Mouse (Mus musculus) spleen, adult 2 months (tissue): Measurements from ENCODE around the gene Zfp37. TPM values are rescaled to one million over a fixed set of nuclear protein-coding genes. Genes with fewer than 3 reads are reported as not detected.
A peak's percentile ranks its signal among the peaks of the same experiment; 100 is the strongest.

Experiments
- DNase-seq, 2 experiments: peaks; one replicate each; pipeline versions ENCODE4 v3.0.0 to v3.0.0-alpha.2; 2012 to 2021; ENCODE audit warnings: low spot score in 2 of 2, low read depth in 1 of 2
- H3K27ac ChIP-seq: fragments of 200-500 bp; 2 replicates; pipeline ENCODE4 v1.5.1; 2012; ENCODE audit warnings: low read length, inconsistent platforms; ENCODE audit not compliant: insufficient read depth
- H3K27me3 ChIP-seq: fragments of 200-500 bp; 2 replicates; pipeline ENCODE4 v1.6.1; 2012; ENCODE audit warnings: mild to moderate bottlenecking, moderate library complexity, low read length, inconsistent platforms; ENCODE audit not compliant: control insufficient read depth, insufficient read depth
- H3K36me3 ChIP-seq: fragments of 200-500 bp; 2 replicates; pipeline ENCODE4 v1.6.1; 2012; ENCODE audit warnings: mild to moderate bottlenecking, low read length, inconsistent platforms; ENCODE audit not compliant: control insufficient read depth, insufficient read depth
- H3K4me1 ChIP-seq: fragments of 200-500 bp; 2 replicates; pipeline ENCODE4 v1.6.1; 2011; ENCODE audit warnings: inconsistent platforms; ENCODE audit not compliant: control insufficient read depth, insufficient read depth, insufficient read length
- H3K4me3 ChIP-seq: fragments of 200-500 bp; 2 replicates; pipeline ENCODE4 v1.5.1; 2011; ENCODE audit warnings: mild to moderate bottlenecking, inconsistent platforms; ENCODE audit not compliant: insufficient read depth, insufficient read length; ENCODE audit errors: extremely low read depth
- CTCF ChIP-seq: fragments of 200-500 bp; IDR thresholded peaks from 2 replicates; pipeline ENCODE4 v1.5.1; 2011; ENCODE audit warnings: mild to moderate bottlenecking, inconsistent platforms; ENCODE audit not compliant: insufficient read depth, insufficient read length, insufficient replicate concordance; ENCODE audit errors: extremely low read depth
- POLR2A ChIP-seq: fragments of 200-500 bp; IDR thresholded peaks from 2 replicates; pipeline ENCODE4 v1.6.1; 2011; ENCODE audit warnings: low read depth, low read length, inconsistent platforms
- WGBS: fragments of 180-500 bp; shearing (Covaris S2); methylation state at CpG from one replicate; pipeline ENCODE4 v1.1.7; 2018; 5-methylcytosine and 5-hydroxymethylcytosine counted together
- polyA plus RNA-seq: library from polyadenylated mRNA; depleted of rRNA; stranded (reverse); fragments of >200 nt; gene quantifications from 2 replicates; pipeline ENCODE4 v1.2.3, GENCODE M21; 2012

Zfp37 gene
- polyA plus RNA-seq, 1 experiment = 0.11 TPM

DNA sequence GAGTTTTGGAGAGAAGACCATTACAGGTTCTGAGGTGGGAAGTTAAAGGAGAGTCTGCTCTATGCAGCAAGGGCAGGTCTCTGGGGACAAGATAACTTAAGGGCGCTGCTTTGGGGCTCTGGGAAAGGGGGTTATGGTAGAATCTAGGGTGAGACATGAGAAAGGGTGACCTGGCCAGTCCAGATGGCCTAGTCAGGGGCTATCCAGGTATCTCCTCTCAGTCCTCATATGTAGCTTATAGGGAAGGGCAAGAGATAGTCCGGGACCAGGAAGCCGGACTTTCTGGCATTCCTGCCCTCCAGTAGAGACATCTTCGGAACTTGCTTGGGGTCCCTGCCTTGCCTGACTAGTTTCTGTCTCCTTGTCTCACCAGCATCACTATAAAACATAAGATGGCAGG is 20.9 kb upstream of the Zfp37 start:
- Histone ChIP-seq H3K36me3 (no peaks in the 10 kb centered on the region), H3K27me3 (no peaks in the 10 kb centered on the region), H3K4me3 (no peak overlapping the region), H3K27ac (no peak overlapping the region), H3K4me1 (no peaks in the 10 kb centered on the region; the same call in 1 of the 2 replicates)
- 79% methylated on average over 4 of the region's 4 CpGs for WGBS
- no peak for DNase-seq
- TF ChIP-seq CTCF (no peak), POLR2A (no peak)

DNA sequence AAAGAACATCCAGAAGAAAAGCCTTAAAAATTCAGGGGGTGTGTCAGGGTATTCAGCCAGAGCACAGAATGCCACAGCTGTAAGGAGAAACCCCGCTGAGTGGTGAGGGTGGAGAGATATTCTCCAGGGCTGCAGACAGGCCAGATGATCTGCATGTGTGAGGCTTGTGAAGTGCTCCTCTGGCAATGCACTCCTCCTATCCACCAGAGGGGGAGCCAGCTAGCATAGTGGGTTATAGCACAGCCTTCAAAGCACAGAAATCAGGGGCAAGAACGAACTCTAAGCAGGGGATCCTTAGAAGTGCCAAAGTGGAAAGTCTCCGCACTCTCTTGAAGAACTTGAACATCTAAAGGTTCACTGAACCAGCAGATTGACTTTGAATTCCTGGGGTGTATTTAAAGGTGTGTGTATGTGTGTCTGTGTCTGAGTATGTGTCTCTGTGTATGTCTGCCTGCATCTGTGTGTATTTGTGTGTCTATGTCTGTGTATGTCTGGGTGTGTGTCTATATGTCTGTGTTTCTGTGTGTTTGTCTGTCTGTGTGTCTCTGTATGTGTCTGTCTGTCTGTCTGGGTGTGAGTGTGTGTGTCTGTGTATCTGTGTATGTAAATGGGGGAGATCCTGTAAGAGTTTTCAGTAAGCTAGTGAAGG is 20.2 kb upstream of the Zfp37 start:
- 68% methylated on average over 3 of the region's 3 CpGs for WGBS
- no peaks in the 10 kb centered on the region for H3K27me3 ChIP-seq
- no peaks in the 10 kb centered on the region; the same call in 1 of the 2 replicates for H3K4me1 ChIP-seq
- DNase-seq = no peak
- TF ChIP-seq CTCF = no peak
- no peak for TF ChIP-seq POLR2A
- no peak overlapping the region for H3K4me3 ChIP-seq
- no peaks in the 10 kb centered on the region for H3K36me3 ChIP-seq
- no peak overlapping the region for H3K27ac ChIP-seq

DNA sequence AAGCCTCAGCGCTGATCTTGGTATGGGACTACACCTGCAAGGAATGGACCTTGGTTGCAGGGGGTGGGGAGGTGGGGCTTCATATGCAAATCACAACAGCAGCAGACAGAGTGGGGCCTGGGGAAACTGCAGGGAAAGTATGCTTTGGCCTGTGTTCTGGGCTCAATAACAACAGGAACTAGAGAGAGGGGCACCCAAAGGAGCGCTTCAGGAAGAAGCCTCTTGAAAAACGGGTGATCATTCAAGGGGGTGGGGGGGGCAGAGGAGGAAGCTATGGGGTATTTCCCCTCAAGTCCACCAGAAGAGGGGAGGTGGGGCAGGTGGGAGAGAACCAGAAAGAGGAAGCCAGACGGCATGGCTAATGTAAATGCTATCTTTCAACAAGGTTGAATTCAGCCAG is 17.5 kb upstream of the Zfp37 start:
- H3K27me3 ChIP-seq = no peaks in the 10 kb centered on the region
- WGBS = 20% methylated on average over 4 of the region's 4 CpGs
- H3K4me3 ChIP-seq = no peak overlapping the region
- no peaks in the 10 kb centered on the region for H3K36me3 ChIP-seq
- H3K27ac ChIP-seq = no peak overlapping the region
- TF ChIP-seq CTCF = no peak
- TF ChIP-seq POLR2A = no peak
- DNase-seq = peak; percentile 17 to 46
- H3K4me1 ChIP-seq = no peaks in the 10 kb centered on the region; the same call in 1 of the 2 replicates

DNA sequence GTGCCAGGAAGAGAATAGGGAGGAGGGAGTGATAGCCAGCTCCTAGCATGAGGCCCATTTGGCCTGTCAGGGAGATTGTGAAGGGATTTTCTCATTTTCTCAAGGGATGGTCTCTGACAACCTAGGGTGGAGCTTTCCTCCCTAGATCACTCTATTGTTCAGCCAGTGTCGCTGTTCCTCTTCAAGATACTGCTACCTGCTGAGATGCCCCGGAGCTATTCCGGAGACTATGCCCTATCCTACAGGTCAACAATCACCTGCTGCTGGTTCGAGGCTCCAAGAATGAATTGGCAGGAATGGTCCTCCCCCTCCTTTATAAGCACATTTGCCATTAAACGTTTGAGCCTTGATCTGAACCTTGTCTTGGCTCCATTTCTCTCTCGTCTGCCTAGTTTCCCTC is 9.7 kb upstream of the Zfp37 start:
- Histone ChIP-seq H3K27me3 (no peaks in the 10 kb centered on the region), H3K4me3 (no peak overlapping the region), H3K27ac (no peak overlapping the region), H3K36me3 (no peaks in the 10 kb centered on the region), H3K4me1 (no peaks in the 10 kb centered on the region)
- TF ChIP-seq CTCF (no peak), POLR2A (no peak)
- no peak for DNase-seq
- 74% methylated on average over 6 of the region's 6 CpGs for WGBS

DNA sequence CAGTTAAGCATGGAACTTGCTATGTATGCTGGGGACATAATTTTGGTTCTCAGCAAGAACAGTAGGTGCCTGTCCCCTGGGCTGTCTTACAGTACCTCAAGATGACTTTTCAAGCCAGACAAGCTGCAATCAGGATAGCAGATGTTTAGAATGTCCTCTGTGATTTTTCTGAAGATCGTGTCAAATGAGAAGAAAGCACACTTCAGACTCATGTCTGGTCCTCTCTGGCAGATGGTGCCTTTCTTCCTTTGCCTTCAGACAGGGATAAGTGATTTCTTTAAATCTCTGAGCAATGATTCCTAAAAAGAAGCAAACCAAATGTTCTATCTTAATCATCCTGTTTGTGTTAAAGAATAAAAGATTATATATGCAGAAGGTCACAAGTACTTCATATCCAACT is 694 bp downstream of the Zfp37 start:
- no peak overlapping the region for H3K27ac ChIP-seq
- 79% methylated on average over 1 of the region's 1 CpGs for WGBS

DNA sequence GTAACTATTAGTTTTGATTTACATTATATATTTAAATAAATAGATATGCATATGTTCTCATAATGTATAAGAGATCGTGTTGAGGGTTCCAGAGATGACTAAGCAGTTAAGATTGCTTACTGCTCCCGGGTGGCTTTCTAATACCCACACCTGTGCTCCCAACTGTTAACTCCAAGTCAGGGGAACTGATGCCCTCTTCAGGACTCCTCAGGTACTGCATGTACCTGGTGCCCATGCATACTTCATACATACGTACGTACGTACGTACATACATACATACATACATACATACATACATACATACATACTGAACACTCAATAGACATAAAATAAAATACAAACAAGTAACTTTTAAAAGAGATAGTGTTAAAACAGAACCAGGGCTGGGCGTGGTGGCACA is 1.4 kb downstream of the Zfp37 start:
- no peak for DNase-seq
- WGBS = 82% methylated on average over 7 of the region's 7 CpGs
- no peaks in the 10 kb centered on the region for H3K36me3 ChIP-seq

More for the DNA sequence above, 694 bp downstream of the Zfp37 start:
- Histone ChIP-seq H3K4me1 (no peaks in the 10 kb centered on the region), H3K4me3 (no peak overlapping the region), H3K27me3 (no peaks in the 10 kb centered on the region), H3K36me3 (no peaks in the 10 kb centered on the region)
- no peak for DNase-seq
- TF ChIP-seq POLR2A = no peak

DNA sequence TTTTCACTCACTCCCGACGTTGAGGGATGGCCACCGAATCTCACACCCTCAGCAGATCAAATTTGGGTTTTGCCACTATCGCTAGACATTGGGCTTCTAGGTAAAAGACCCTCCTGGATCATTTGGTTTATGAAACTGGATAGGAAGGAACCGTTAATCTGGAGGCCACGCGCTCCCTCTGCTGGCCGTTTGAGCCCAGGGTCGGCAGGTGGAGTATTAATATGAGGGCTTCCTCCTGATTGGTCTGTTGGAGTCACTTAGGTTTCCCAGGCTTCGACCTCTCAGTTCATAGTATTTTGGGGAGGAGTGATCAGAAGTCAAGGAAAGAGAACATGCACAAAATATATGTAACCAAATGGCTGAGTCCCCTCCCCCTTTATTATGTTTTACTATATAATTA is 2.5 kb downstream of the Zfp37 start:
- WGBS = 46% methylated on average over 10 of the region's 10 CpGs
- peak in 1 of 2 experiments; percentile 30 for DNase-seq
- H3K36me3 ChIP-seq = no peaks in the 10 kb centered on the region
- no peak overlapping the region for H3K27ac ChIP-seq
- no peak for TF ChIP-seq POLR2A
- TF ChIP-seq CTCF = peak; percentile 16; the same call in 1 of the 2 replicates
- no peaks in the 10 kb centered on the region for H3K4me1 ChIP-seq
- no peak overlapping the region for H3K4me3 ChIP-seq
- no peaks in the 10 kb centered on the region for H3K27me3 ChIP-seq

More for the DNA sequence above, 1.4 kb downstream of the Zfp37 start:
- TF ChIP-seq POLR2A = no peak
- no peak for TF ChIP-seq CTCF
- Histone ChIP-seq H3K27ac (no peak overlapping the region), H3K4me3 (no peak overlapping the region), H3K4me1 (no peaks in the 10 kb centered on the region), H3K27me3 (no peaks in the 10 kb centered on the region)
